Mouse (Mus musculus) heart, embryonic 16.5 days (tissue): Measurements from ENCODE around the gene Snupn. TPM values are rescaled to one million over a fixed set of nuclear protein-coding genes. Genes with fewer than 3 reads are reported as not detected.
"Not testable (repeated sequence)": the region's sequence is repeated elsewhere in the genome, so short reads cannot be mapped to it uniquely, and the experiment has no call there.

Source experiments
- ATAC-seq: fragments of 200-750 bp; cut with Nextera tagmentation; replicated peaks from 2 replicates; pipeline ENCODE4 v1.8.0; 2017; ENCODE audit warnings: moderate number of reproducible peaks; ENCODE audit not compliant: insufficient read depth, low FRiP score; ENCODE audit errors: extremely low read depth
- H3K27ac ChIP-seq: fragments of 300-500 bp; sonication (generic); 2 replicates; pipeline ENCODE4 v1.5.1; 2014; ENCODE audit warnings: mild to moderate bottlenecking, low read length, control low read depth, moderate library complexity
- H3K27me3 ChIP-seq: fragments of 300-500 bp; sonication (generic); 2 replicates; pipeline ENCODE4 v1.6.1; 2014; ENCODE audit warnings: low read length, mixed read lengths; ENCODE audit not compliant: control insufficient read depth, insufficient read depth
- H3K36me3 ChIP-seq: fragments of 300-500 bp; sonication (generic); 2 replicates; pipeline ENCODE4 v1.6.1; 2014; ENCODE audit not compliant: control insufficient read depth, insufficient read depth
- H3K4me1 ChIP-seq: fragments of 300-500 bp; sonication (generic); 2 replicates; pipeline ENCODE4 v1.6.1; 2014; ENCODE audit warnings: low read length, mixed read lengths; ENCODE audit not compliant: control insufficient read depth, insufficient read depth
- H3K4me2 ChIP-seq: fragments of 300-500 bp; sonication (generic); 2 replicates; pipeline ENCODE4 v1.6.1; 2014; ENCODE audit warnings: low read depth, mild to moderate bottlenecking, control low read depth, low read length
- H3K4me3 ChIP-seq: fragments of 300-500 bp; sonication (generic); 2 replicates; pipeline ENCODE4 v1.5.1; 2014; ENCODE audit warnings: mild to moderate bottlenecking, control low read depth, low read length
- H3K9ac ChIP-seq: fragments of 300-500 bp; sonication (generic); 2 replicates; pipeline ENCODE4 v1.6.1; 2014; ENCODE audit warnings: low read length, control low read depth
- H3K9me3 ChIP-seq: fragments of 300-500 bp; sonication (generic); replicated peaks from 2 replicates; pipeline ENCODE4 v1.6.1; 2016; ENCODE audit warnings: low read length; ENCODE audit not compliant: control insufficient read depth
- WGBS: fragments of 180-500 bp; shearing (Covaris S2); extraction: QIAGEN DNeasy Blood & Tissue Kit; methylation state at CpG from one replicate; pipeline ENCODE4 v1.1.7; 2014; 5-methylcytosine and 5-hydroxymethylcytosine counted together
- polyA plus RNA-seq: library from polyadenylated mRNA; unstranded; fragments of >200 nt; fragmentation: Nextera tagmentation; extraction: Ambion mirVana; gene quantifications from 2 replicates; pipeline ENCODE4 v1.2.1, GENCODE M21; 2015

The Snupn gene
- polyA plus RNA-seq, 1 experiment from 2014 or later: 17.8 TPM

GRCm38 (mm10) chr9:56975199-56975598, 24.5 kb downstream of the Snupn start:
- no peak overlapping the region for H3K4me2 ChIP-seq
- no peaks in the 10 kb centered on the region for H3K27me3 ChIP-seq
- H3K27ac ChIP-seq: no peak overlapping the region
- 69% methylated on average over 3 of the region's 3 CpGs for WGBS
- H3K36me3 ChIP-seq: peaks cover 8% of the 10 kb centered on the region; the same call in 1 of the 2 replicates
- H3K9ac ChIP-seq: no peak overlapping the region
- no peak overlapping the region for H3K4me3 ChIP-seq
- no peak for ATAC-seq
- no peaks in the 10 kb centered on the region; the same call in 1 of the 2 replicates for H3K9me3 ChIP-seq
- no peaks in the 10 kb centered on the region for H3K4me1 ChIP-seq

- Histone ChIP-seq H3K4me3 (no peak overlapping the region), H3K9ac (no peak overlapping the region), H3K4me1 (no peaks in the 10 kb centered on the region), H3K4me2 (no peak overlapping the region), H3K27me3 (no peaks in the 10 kb centered on the region), H3K36me3 (peaks cover 7% of the 10 kb centered on the region; the same call in 1 of the 2 replicates), H3K9me3 (no peaks in the 10 kb centered on the region; the same call in 1 of the 2 replicates), H3K27ac (no peak overlapping the region)
- ATAC-seq: no peak
- 90% methylated on average over 6 of the region's 6 CpGs for WGBS
These were observed 29.5 kb downstream of the Snupn start for GRCm38 (mm10) chr9:56980186-56980585.

GRCm38 (mm10) chr9:56981502-56981901, 30.8 kb downstream of the Snupn start:
- H3K36me3 ChIP-seq: peaks cover 7% of the 10 kb centered on the region; the same call in 1 of the 2 replicates
- ATAC-seq: no peak
- 61% methylated on average over 1 of the region's 1 CpGs for WGBS
- H3K4me1 ChIP-seq: no peaks in the 10 kb centered on the region
- no peak overlapping the region for H3K4me2 ChIP-seq
- no peaks in the 10 kb centered on the region; the same call in 1 of the 2 replicates for H3K9me3 ChIP-seq
- no peak overlapping the region for H3K27ac ChIP-seq
- H3K9ac ChIP-seq: no peak overlapping the region
- no peaks in the 10 kb centered on the region for H3K27me3 ChIP-seq
- H3K4me3 ChIP-seq: no peak overlapping the region

GRCm38 (mm10) chr9:56994286-56995197, 43.9 kb downstream of the Snupn start, which contains the start of gene Ptpn9:
Gene Ptpn9 (plus strand): TSS chr9:56994923.
- ATAC-seq: peak; percentile 92
- WGBS: 3% methylated on average over 62 of the region's 62 CpGs
- Histone ChIP-seq H3K9me3 (no peaks in the 10 kb centered on the region), H3K4me3 (peak within 1 kb of the TSS; percentile 91), H3K4me2 (peak within 1 kb of the TSS; percentile 66), H3K4me1 (peaks cover 8% of the 10 kb centered on the region), H3K36me3 (no peaks in the 10 kb centered on the region), H3K9ac (peak within 1 kb of the TSS; percentile 99), H3K27ac (peak within 1 kb of the TSS; percentile 98), H3K27me3 (no peaks in the 10 kb centered on the region)

GRCm38 (mm10) chr9:56995198-56996027, 44.7 kb downstream of the Snupn start:
- WGBS: under 1% methylated on average over 80 of the region's 80 CpGs
- Histone ChIP-seq H3K9ac (peak overlapping the region; percentile 99), H3K4me3 (peak overlapping the region; percentile 91), H3K4me2 (peak overlapping the region; percentile 66), H3K36me3 (no peaks in the 10 kb centered on the region), H3K27me3 (no peaks in the 10 kb centered on the region), H3K4me1 (peaks cover 8% of the 10 kb centered on the region), H3K9me3 (no peaks in the 10 kb centered on the region), H3K27ac (peak overlapping the region; percentile 98)
- ATAC-seq: peak; percentile 59

GRCm38 (mm10) chr9:56996028-56996346, 45.3 kb downstream of the Snupn start:
- Histone ChIP-seq H3K4me2 (peak overlapping the region; percentile 66), H3K4me1 (peaks cover 8% of the 10 kb centered on the region), H3K9me3 (no peaks in the 10 kb centered on the region), H3K27me3 (no peaks in the 10 kb centered on the region), H3K4me3 (peak overlapping the region; percentile 91), H3K27ac (peak overlapping the region; percentile 98), H3K9ac (peak overlapping the region; percentile 99), H3K36me3 (no peaks in the 10 kb centered on the region)
- WGBS: 0% methylated on average over 5 of the region's 5 CpGs
- ATAC-seq: no peak

- H3K9ac ChIP-seq, H3K27ac ChIP-seq, H3K4me1 ChIP-seq, H3K4me2 ChIP-seq, H3K4me3 ChIP-seq, H3K27me3 ChIP-seq, ATAC-seq, H3K36me3 ChIP-seq, H3K9me3 ChIP-seq: not testable (repeated sequence)
- WGBS: 65% methylated on average over 1 of the region's 1 CpGs
These were observed 46.5 kb downstream of the Snupn start for GRCm38 (mm10) chr9:56997206-56997605.

GRCm38 (mm10) chr9:57003011-57003410, 52.3 kb downstream of the Snupn start:
- Histone ChIP-seq H3K4me3 (no peak overlapping the region), H3K9me3 (peaks cover 3% of the 10 kb centered on the region; the same call in 1 of the 2 replicates), H3K27me3 (no peaks in the 10 kb centered on the region), H3K27ac (no peak overlapping the region), H3K4me2 (no peak overlapping the region), H3K36me3 (0 out of 2 replicates have a peak, but pooled peaks cover 3% of the 10 kb centered on the region), H3K4me1 (0 out of 2 replicates have a peak, but pooled peaks cover 4% of the 10 kb centered on the region), H3K9ac (no peak overlapping the region)
- 56% methylated on average over 4 of the region's 4 CpGs for WGBS
- ATAC-seq: no peak
